Mouse (Mus musculus) G1E (cell line): ENCODE results near the gene Cd9. TPM values are rescaled to one million over a fixed set of nuclear protein-coding genes. Genes with fewer than 3 reads are reported as not detected.

Experiments used
- ATAC-seq: 2 replicates; pipeline ENCODE4 v1.8.0; 2016; ENCODE audit warnings: mild to moderate bottlenecking; ENCODE audit not compliant: insufficient number of reproducible peaks, poor library complexity, low FRiP score, severe bottlenecking; ENCODE audit errors: extremely low read depth
- DNase-seq: peaks from one replicate; pipeline ENCODE4 v3.0.0; 2012; ENCODE audit warnings: low spot score
- H3K27me3 ChIP-seq: 2 replicates; pipeline ENCODE4 v1.6.1; 2012; ENCODE audit warnings: mild to moderate bottlenecking, low read length, inconsistent platforms; ENCODE audit not compliant: insufficient read depth
- H3K36me3 ChIP-seq: replicated peaks from 2 replicates; pipeline ENCODE3; 2012; ENCODE audit warnings: mild to moderate bottlenecking, inconsistent platforms
- H3K4me1 ChIP-seq: 2 replicates; pipeline ENCODE4 v1.6.1; 2012; ENCODE audit warnings: low read depth, low read length, inconsistent platforms, mixed read lengths; ENCODE audit not compliant: insufficient read depth
- H3K4me3 ChIP-seq: 2 replicates; pipeline ENCODE4 v1.5.1; 2012; ENCODE audit warnings: low read depth, mild to moderate bottlenecking, inconsistent platforms, low read length, moderate library complexity, mixed read lengths
- H3K9me3 ChIP-seq: replicated peaks from 2 replicates; pipeline ENCODE4 v1.6.1; 2012; ENCODE audit warnings: inconsistent platforms
- CTCF ChIP-seq: IDR thresholded peaks from 2 replicates; pipeline ENCODE4 v1.5.1; 2012; ENCODE audit warnings: low read depth, low read length, inconsistent platforms, mixed read lengths
- GATA1 ChIP-seq: IDR thresholded peaks from 2 replicates; pipeline ENCODE4 v1.6.1; 2012; ENCODE audit warnings: borderline replicate concordance, low read length, inconsistent platforms, mixed read lengths
- GATA2 ChIP-seq: IDR thresholded peaks from 2 replicates; pipeline ENCODE4 v1.6.1; 2012; ENCODE audit warnings: low read depth, low read length, inconsistent platforms, borderline replicate concordance
- POLR2AphosphoS5 ChIP-seq: IDR thresholded peaks from 2 replicates; pipeline ENCODE4 v1.6.1; 2012; ENCODE audit warnings: low read depth, low read length, inconsistent platforms; ENCODE audit not compliant: insufficient replicate concordance
- TAL1 ChIP-seq: conservative IDR thresholded peaks from 2 replicates; pipeline ENCODE4 v1.6.1; 2012; ENCODE audit warnings: low read depth, low read length, inconsistent platforms, mixed read lengths
- polyA plus RNA-seq: library from polyadenylated mRNA; stranded (reverse); fragments of >175 nt; gene quantifications from 2 replicates; pipeline ENCODE4 v1.2.3, GENCODE M21; 2012
- total RNA-seq, 2 experiments: library from RNA; stranded (forward) in 1 of 2; stranded (reverse) in 1 of 2; fragments of 200-1000 nt in 1 of 2; fragments of >200 nt in 1 of 2; fragmentation: Nextera tagmentation in 1 of 2; gene quantifications; 2 replicates each; pipeline ENCODE4 v1.2.3; 2014 to 2017

Gene Cd9
- total and polyA plus RNA-seq, 3 experiments = not detected

- DNase-seq (no peak), ATAC-seq (no peak)
- H3K27me3 ChIP-seq = no peaks in the 10 kb centered on the region
- peaks cover 77% of the 10 kb centered on the region for H3K9me3 ChIP-seq
- no peak overlapping the region for H3K4me3 ChIP-seq
- no peaks in the 10 kb centered on the region for H3K4me1 ChIP-seq
- TF ChIP-seq CTCF (no peak), POLR2AphosphoS5 (no peak), GATA2 (no peak), TAL1 (no peak), GATA1 (no peak)
- H3K36me3 ChIP-seq = no peaks in the 10 kb centered on the region
Observed at GRCm38 (mm10) chr6:125454731-125455130, 39.9 kb downstream of the Cd9 start.

- Histone ChIP-seq H3K27me3 (no peaks in the 10 kb centered on the region), H3K9me3 (peaks cover 76% of the 10 kb centered on the region)
Observed at GRCm38 (mm10) chr6:125454299-125454698, 40.3 kb downstream of the Cd9 start.

GRCm38 (mm10) chr6:125447660-125448059 is 46.9 kb downstream of the Cd9 start:
- Histone ChIP-seq H3K4me1 (no peaks in the 10 kb centered on the region), H3K36me3 (no peaks in the 10 kb centered on the region), H3K27me3 (no peaks in the 10 kb centered on the region), H3K9me3 (peaks cover 68% of the 10 kb centered on the region), H3K4me3 (no peak overlapping the region)
- ATAC-seq (no peak), DNase-seq (no peak)
- TF ChIP-seq GATA1 = no peak
- no peak for TF ChIP-seq GATA2
- TF ChIP-seq POLR2AphosphoS5 = no peak
- no peak for TF ChIP-seq TAL1
- no peak for TF ChIP-seq CTCF

More at GRCm38 (mm10) chr6:125454299-125454698, 40.3 kb downstream of the Cd9 start:
- Histone ChIP-seq H3K4me3 (no peak overlapping the region), H3K36me3 (no peaks in the 10 kb centered on the region), H3K4me1 (no peaks in the 10 kb centered on the region)
- TF ChIP-seq GATA2 (no peak), GATA1 (no peak), CTCF (no peak), TAL1 (no peak), POLR2AphosphoS5 (no peak)
- ATAC-seq = no peak
- no peak for DNase-seq

GRCm38 (mm10) chr6:125447205-125447604 is 47.4 kb downstream of the Cd9 start:
- TF ChIP-seq GATA2 (no peak), GATA1 (no peak), TAL1 (no peak), POLR2AphosphoS5 (no peak), CTCF (no peak)
- ATAC-seq (no peak), DNase-seq (no peak)
- Histone ChIP-seq H3K9me3 (peaks cover 71% of the 10 kb centered on the region), H3K36me3 (no peaks in the 10 kb centered on the region), H3K4me3 (no peak overlapping the region), H3K4me1 (no peaks in the 10 kb centered on the region), H3K27me3 (no peaks in the 10 kb centered on the region)

- DNase-seq = no peak
- Histone ChIP-seq H3K4me3 (no peak overlapping the region), H3K9me3 (peaks cover 68% of the 10 kb centered on the region), H3K36me3 (no peaks in the 10 kb centered on the region), H3K4me1 (no peaks in the 10 kb centered on the region), H3K27me3 (no peaks in the 10 kb centered on the region)
- TF ChIP-seq POLR2AphosphoS5 (no peak), GATA2 (no peak), CTCF (no peak), TAL1 (no peak), GATA1 (no peak)
- no peak for ATAC-seq
Observed at GRCm38 (mm10) chr6:125445381-125445780, 49.2 kb downstream of the Cd9 start.

- Histone ChIP-seq H3K4me1 (no peaks in the 10 kb centered on the region), H3K9me3 (peaks cover 66% of the 10 kb centered on the region), H3K4me3 (no peak overlapping the region), H3K36me3 (no peaks in the 10 kb centered on the region), H3K27me3 (no peaks in the 10 kb centered on the region)
- TF ChIP-seq GATA1 = no peak
- TF ChIP-seq TAL1 = no peak
- ATAC-seq (no peak), DNase-seq (no peak)
Observed at GRCm38 (mm10) chr6:125442591-125442990, 52.0 kb downstream of the Cd9 start.

GRCm38 (mm10) chr6:125436753-125437152 is 57.8 kb downstream of the Cd9 start:
- ATAC-seq (no peak), DNase-seq (no peak)
- H3K27me3 ChIP-seq = no peaks in the 10 kb centered on the region
- H3K9me3 ChIP-seq = peaks cover 53% of the 10 kb centered on the region
- no peaks in the 10 kb centered on the region for H3K4me1 ChIP-seq
- H3K36me3 ChIP-seq = no peaks in the 10 kb centered on the region
- TF ChIP-seq GATA1 = no peak
- no peak for TF ChIP-seq CTCF
- no peak for TF ChIP-seq TAL1
- no peak for TF ChIP-seq POLR2AphosphoS5
- no peak for TF ChIP-seq GATA2
- no peak overlapping the region for H3K4me3 ChIP-seq
